Mouse (Mus musculus) 3134 (cell line): ENCODE measurements around the gene Ddias.
"Not testable (repeated sequence)": the region's sequence is repeated elsewhere in the genome, so short reads cannot be mapped to it uniquely, and the experiment has no call there.

Experiments
- DNase-seq: peaks from one replicate; pipeline ENCODE4 v3.0.0-alpha.2; 2011; ENCODE audit warnings: low spot score; ENCODE audit not compliant: insufficient read length; ENCODE audit errors: extremely low read depth

Gene Ddias

DNA sequence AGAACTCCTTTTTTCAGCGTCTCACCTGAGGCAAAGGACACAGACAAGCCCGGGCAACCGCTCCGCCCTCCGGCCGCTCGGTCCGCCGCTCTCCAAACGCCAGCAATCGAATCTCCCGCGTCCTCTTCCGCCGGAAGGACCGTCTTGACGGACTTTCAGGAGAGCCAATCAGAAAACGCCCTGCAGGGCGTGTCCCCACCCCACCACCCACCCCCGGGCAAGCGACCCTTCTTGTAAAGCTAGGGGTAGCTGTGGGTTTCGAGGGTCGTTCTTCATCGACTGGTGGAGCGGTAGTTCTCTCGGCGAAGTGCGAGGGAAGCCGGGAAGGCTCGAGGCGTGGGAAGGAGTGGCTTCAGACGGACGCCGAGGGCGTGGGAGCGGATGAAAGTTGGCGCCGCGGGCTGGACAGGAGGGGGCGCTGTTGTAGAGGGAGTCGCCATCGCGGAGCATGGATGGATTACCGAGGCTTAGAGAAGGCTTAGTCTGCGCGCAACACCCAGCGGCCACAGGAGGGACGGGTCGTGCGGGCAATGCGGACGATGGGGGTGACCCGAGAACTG is at the start of gene Ddias, which contains the start of gene Prcp:
TSS of gene Ddias (minus strand) at position 132 of the 560 bp plus-strand sequence.
TSS of gene Prcp (plus strand) at position 355 of the 560 bp plus-strand sequence.
- peak; percentile 91 for DNase-seq

DNA sequence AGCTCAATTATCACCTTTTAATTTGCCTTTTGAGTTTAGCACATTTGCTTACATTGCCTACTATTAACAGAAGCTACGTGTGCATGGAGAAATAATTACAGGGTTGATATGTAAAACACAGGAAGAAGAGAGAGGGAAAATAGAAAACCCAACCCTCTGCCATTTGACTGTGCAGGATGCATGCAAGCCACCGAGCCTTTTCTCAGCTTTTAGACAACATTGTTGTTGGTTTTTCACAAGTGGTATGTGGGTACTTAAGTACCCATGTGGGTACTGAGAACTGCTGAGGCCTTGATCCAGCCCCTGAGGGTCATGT is 46.8 kb upstream of the Ddias start:
- DNase-seq: no peak

DNA sequence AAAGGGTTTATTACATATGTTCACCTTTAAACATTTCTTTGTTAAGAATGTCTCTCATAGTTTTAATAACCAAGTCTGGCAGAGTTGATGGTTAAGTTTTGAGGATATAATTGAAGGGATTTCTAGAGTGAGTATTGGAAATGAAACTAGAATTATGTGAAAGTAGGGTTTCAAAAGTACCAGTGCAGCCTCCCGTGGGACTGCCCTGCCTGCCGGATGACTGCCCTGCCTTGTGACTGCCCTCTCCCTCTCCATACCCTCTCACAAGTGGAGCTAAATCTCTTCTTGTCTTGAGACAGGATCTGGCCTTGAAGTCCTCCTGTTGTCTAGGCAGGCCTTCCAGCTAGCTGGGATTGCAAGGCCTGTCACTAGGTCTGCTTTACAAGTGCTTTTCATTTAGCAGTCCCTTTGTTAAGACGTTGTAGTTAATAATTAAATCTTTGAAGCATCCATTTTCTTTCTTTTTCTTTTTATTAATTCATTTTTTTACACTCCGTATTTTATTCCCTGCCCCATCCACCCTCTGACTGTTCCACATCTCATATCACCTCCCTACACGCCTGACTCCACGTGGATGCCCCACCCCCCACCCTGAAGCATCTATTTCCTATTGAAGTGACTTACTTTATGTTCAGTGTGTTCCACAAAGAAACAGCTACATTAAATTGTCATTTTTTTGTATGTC is 46.3 kb upstream of the Ddias start:
- DNase-seq: no peak

DNA sequence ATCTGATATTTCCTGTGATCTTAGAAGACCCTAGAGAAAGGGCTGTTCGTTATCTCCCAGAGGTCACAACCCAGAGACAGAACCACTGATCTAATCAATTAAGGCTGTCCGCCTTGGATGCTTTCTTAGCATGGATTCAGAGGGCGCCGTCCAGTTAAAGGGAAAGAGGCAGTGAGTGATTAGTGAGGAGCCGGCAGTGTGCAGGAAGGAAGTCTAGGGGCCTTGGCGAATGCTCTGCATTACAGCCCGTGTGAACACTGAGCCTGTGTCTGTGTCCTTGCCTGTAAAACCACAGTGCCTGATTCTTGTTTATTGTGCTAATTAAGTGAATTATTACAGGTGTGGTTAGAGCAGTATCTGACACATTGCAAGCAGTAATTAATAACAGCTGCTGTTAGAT is 30.2 kb upstream of the Ddias start:
- DNase-seq: not testable (repeated sequence)

DNA sequence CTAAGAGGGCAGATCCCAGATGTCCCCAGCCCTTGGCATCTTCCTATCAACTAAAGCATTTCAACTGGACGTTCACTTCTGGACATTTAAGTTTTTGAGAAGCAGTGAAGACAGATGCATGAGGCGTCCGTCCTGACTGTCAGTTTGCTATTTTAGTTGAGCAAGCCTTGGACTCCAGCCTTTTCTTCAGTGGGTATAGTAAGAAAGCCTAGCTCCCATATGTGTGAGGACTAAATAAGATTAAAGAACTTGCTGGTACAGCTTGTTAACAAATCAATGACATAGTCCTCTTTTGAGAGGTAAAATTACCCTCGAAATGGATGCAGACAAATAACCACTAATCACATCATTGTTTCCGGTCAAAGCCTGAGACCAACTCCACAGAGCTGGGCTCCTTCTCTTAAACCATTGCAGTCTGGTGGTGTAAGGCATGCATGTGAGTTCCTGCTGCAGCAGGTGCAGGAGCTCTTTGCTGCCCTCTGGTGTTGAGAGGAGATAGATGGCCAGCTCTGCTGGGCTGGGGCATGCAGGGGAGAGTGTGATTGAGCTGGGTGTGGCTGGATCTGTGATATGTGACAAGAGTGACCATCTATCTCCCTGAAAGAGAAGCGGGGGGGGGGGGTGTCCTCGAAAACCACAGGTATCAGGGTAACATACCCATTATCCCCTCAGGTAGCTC is 29.5 kb upstream of the Ddias start:
- DNase-seq: peak; percentile 26

DNA sequence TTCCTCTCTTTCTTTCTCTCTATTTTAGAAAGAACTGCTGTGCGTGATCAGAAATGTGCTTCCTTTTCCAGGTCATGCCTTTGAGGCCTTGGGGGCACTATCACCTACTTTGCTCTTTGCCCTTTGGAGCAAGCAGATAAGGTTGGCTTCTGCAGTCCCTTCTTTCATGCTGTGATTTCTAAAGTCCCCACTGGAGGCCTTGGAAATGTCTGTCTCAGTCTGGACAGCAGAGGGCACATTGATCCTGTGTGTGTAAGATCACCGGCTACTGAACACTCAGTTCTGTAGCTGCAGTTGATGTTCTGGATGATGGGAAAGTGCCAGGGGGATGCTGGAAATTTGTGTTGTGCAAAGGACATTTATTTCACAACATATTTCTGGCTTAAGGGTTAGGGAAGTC is 23.0 kb upstream of the Ddias start:
- no peak for DNase-seq

DNA sequence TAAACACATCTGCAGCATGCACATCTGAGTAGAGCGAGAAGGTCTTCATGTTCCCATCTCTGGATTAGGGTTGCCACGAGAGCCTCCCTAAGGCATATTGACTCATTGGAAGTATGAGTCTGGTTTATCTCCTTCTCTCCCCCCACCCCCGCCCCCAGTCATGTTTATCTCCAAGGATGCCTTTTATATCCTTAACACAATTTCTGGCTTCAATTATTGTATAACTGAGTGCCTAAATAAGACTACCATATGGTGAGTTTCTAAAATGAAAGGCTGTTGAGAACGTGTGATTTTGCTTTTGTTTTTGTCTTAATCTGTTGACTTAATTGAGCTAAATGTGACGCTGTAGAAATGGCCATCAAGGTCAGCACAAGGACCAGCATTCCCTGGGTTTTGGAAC is 22.0 kb upstream of the Ddias start:
- no peak for DNase-seq

DNA sequence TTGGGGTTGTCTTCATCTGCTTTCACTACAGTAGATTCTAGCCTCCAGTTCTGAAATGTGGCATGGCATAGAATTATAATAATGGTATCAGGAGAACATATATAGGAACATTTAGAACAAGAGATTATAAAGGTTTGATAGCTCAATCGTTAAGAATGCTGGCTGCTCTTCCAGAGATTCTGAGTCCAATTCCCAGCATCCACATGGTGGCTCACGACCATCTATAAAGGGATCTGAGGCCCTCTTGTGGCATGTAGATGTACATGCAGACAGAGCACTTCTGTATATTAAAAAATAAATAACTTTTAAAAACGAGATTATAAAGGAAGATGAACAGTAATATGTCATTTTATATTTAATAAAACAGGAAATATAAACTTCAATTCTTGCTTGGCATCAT is 19.4 kb upstream of the Ddias start:
- peak; percentile 7 for DNase-seq

DNA sequence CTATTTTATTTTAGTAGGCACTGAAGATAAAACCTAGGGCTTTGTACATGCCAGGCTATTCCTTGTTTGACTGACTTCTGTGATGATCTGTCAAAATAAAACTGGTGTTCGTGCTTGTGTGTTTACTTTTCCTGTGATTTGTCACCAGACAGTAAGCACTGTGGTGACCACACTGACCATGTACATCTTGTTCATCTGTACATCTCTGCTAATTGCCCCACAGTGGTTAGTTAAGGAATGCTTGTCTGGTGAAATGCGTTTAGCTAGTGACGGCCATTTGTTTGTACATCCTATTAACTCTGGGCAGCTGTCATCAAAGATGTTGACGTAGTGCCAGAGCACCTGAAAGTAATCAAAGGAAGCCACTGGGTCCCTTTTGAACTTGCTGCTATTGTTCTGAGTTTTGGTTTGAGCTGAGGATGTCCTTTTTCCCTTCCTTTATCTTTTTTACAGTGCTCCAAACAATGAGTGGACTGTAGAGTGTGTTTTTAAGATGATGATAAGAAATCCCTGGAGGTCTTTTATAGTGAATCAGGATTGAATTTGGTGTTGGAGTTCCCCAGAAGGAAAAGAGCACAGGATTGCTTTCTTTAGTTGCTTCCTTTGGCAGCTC is 16.7 kb upstream of the Ddias start:
- no peak for DNase-seq

DNA sequence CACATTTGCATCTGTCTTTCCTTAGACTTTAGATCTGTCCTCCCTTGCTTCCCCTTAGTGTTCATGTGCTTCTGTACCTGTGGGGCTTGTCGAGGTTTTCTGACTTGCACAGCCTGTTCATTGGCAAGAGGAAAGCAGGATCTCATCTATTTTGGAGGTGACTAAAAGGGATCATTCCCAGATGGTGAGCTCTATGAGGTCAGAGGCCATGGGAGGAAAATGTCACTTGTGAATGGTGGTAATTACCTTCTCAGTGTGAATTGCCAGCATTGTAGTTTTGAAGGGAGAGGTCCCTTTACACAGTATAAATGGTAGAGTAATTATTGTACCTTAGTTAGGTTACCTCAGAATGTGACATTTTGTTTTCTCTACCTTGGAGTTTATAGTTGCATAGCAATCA is 16.2 kb upstream of the Ddias start:
- DNase-seq: no peak

DNA sequence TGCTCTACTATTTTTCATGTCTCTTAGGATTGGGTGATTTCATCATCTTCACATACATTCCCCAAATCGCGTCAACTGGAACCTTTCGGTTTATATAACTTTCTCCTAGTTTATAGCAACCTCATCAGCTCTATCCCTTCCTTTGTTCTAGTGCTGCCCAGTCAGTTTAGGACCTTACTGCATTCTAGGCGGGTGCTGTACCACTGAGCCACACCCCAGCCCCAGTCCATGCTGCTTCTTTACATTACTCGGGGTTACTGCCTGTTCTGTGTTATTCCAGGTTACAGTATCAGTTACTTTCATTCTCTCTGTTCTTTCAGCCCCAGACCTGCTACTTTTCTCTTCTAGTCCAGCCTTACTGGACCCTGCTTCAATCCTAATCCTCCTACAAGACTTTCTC is 13.2 kb upstream of the Ddias start:
- DNase-seq: no peak

DNA sequence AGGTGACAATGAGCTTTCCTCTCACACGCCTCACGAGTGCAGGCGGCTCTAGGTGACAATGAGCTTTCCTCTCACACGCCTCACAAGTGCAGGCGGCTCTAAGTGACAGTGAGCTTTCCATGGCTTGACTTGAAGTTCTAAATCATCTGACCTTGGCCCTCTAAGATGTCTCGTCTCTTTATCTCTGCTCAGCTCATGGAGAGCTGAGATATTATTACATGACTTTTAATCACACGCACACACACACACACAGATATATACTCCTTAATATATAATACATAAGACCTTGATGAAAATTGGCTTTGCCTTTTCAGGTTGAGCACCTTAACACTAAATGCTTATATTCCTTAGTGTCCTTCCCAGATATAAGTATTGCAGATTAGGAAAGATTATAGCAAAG is 12.8 kb upstream of the Ddias start:
- no peak for DNase-seq

DNA sequence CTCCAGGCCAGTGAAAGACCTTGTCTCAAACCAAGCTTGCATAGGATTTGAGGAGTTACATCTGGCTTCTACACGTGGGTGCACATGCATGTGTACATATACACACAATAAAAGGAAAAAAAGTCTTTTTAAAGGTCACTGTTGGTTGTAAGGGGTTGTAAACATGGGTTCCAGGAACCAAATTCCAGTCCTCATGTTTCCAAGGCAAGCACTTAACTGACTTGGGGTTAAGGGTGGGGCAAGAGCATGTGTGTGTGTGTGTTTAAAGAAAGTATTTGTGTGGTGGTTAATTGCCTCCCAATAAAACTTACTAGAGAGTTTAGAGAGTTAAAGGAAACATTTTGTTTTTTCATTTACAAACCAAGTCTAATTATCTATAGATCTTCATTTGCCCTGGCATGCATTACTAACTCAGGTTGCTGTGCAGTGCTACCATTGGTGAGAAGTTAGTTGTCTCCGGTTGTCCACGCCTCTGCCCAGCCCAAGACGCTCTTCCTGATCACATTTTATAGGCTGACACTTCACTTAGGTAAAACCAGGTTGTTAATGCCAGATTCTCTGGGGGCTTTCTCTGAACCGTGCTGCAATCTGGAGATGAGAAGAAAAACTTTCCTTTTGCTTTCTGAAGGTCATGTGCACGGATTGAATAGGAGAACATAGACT is 11.1 kb upstream of the Ddias start:
- DNase-seq: no peak

DNA sequence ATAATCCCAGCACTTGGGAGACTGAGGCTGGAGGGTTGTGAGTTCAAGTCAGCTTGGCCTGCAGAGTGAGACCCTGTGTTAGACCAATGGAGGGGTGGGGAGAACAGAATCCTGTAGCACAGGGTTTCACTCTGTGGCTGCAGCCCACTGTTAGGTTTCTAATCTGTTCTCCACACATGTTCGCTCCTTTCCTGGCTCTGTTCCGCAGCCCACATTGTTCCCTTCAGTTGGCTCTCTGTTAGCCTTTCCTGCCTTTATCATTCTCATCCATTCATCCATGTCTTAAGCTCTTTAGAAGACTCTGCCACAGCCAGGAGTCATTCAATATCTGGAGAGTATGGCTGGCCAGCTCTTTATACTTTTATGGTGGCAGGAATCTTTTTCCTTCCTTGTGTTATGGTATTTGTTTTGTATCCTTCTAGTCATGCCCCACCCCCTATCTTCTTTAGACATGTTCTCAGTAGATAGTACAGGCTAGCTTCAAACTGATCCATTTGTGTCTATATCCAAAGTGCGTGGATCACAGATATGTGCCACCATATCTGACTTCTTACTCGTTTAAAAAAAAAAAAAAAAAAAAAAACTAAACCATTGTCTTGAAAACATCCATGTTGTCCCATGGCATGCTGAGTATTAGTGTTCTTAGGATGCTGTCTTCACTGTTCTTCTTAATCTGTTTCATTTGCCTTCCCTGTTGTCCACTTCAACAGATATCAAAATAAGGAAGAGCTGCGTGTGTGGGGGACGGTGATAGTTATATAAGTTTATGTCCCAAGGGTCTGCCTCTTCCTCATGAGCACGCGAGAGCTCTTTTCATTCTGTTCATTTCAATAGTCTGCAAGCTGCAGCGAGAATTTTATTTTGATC is 10.0 kb upstream of the Ddias start:
- DNase-seq: no peak

DNA sequence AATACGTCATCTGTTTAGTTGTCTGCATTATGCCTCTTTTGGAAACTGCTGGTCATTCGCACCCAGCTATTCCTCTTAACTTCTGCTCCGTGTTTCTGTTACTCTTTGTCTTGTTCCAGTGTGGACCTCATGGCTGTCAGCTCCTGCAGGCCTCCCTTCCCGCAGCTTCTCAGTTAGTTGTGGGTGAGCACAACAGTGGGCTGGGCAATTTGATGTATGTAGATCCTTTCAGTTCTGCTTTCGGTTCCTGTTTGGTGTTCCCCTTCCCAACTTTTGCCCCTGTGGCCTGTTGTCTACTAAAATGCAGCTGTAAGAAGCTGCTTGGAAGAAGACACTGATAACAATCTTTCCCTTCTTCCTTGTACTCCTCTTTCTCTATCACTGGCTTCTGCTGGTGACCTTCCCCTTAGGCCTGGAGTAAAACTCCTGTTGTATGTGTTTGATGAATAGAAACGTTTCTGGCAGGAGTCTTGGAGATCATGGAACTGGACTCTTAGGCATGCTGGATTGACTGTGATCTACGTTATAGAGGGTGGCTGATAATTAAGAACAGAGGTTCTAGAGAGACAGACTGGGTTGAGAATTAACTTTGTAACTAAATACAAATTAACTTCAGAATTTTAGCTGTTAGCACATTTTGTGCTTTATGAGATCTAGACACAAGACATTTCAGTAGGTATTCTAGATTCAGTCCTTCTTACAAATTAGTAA is 4.7 kb upstream of the Ddias start:
- DNase-seq: no peak

DNA sequence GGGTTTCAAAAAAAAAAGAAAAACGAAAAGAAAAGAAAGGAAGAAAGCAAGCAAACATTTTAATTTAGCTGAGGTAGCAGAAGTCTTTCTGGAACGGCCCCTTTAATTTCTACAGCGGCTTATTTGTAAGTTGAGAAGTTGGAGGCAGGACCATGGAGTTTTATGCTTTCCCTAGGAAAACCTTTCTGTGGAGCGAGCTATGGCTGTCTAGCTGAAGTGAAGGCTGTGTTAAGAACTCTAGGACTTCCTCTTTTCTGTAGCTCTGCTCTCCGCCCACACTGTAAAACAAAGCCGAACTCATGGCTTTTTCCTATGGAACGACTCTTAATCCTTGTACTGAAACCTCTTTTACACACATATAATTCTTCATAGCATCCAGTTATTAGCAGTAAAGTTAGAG is 2.5 kb upstream of the Ddias start:
- DNase-seq: peak; percentile 18

DNA sequence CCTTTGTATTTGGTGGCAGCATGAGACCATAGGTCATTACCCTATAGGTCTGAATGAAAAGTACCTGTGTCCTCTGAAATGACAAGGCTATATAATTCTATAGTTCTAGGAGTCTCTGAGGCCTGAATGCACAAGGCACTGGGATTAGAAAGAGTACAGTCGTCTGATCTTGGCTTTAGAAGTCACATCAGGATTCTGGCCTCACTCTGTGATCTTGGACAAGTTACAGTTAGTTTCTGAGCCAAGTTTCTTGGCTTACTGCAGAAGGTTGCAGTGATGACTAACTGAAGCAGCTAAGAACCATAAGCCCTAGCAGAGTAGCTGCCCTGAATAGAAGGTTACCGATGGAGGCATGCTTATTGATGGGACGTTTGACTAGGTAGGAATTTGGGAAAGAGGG is 2.0 kb upstream of the Ddias start:
- peak; percentile 46 for DNase-seq

DNA sequence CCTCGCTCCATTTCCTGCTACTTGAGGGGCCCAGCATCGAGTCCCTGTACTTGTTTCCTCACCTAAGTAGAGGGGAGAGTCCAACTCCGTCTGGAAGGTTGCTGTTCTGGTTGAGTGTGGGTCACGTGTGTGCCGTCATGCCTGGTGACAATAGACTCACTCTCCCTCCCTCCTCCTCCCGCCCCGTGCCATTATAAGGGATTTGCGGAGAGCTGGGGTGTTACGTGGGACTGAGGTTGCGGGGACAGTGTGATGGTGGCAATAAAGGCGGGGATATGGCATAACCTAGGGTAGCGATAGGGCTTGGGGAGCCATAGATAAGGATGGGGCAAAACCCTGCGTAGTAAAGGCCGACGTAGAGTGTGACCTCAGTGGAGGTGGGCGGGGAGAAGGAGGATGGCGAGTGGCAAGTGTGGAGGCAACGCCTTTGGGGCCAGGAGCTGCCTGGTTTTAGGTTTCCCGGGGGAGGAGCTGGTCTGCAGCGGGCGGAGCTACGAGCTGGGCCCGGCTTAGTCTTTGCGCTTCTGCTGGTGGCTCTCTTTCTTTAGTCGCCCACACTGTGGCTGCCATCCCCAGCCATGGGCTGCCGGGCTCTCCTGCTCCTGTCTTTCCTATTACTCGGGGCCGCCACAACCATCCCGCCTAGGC is 838 bp upstream of the Ddias start:
- peak; percentile 93 for DNase-seq

DNA sequence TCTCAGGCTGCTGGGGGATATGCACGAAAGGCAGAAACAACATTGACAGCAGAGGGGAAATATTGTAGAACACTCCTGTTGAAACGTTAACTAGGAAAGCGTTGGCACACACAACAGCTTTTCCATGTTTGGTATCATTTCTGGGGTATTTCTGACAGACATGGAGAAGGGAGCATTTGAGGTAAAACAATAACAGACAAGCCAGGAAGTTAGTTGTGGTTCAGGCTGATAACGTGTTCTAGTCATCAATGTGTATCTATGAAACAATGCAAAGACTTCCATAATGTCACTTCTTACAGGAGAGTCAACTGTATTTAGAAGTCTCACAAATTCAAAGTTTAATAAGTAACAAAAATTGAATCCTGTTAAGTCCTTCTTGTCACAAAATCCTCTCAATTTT is 2.5 kb downstream of the Ddias start:
- no peak for DNase-seq
